Mouse (Mus musculus): ENCODE data around the gene Htt. TPM values are rescaled to one million over a fixed set of nuclear protein-coding genes. Genes with fewer than 3 reads are reported as not detected.
"Not testable (repeated sequence)": the region's sequence is repeated elsewhere in the genome, so short reads cannot be mapped to it uniquely, and the experiment has no call there.

Htt gene
- polyA plus RNA-seq (2015; fragmentation: Nextera tagmentation; extraction: Ambion mirVana), result 13.1 and 16.4 TPM in 2 replicates

GRCm38 (mm10) chr5:34761509-34761908, at the start of gene Htt:
Gene Htt (plus strand): TSS chr5:34761740.
- Histone ChIP-seq H3K36me3 (ENCODE audit: poor library complexity, severe bottlenecking) (no peaks in the 10 kb centered on the region), H3K27ac (peak within 1 kb of the TSS; percentile 93), H3K4me2 (peak within 1 kb of the TSS; percentile 92), H3K9me3 (replicated peaks) (no peaks in the 10 kb centered on the region), H3K4me3 (peak within 1 kb of the TSS; percentile 98), H3K27me3 (no peaks in the 10 kb centered on the region), H3K4me1 (peaks cover 15% of the 10 kb centered on the region), H3K9ac (peak within 1 kb of the TSS; percentile 95)
- ATAC-seq, result peak; percentile 99
- WGBS, result under 1% methylated on average over 35 of the region's 35 CpGs

DNA sequence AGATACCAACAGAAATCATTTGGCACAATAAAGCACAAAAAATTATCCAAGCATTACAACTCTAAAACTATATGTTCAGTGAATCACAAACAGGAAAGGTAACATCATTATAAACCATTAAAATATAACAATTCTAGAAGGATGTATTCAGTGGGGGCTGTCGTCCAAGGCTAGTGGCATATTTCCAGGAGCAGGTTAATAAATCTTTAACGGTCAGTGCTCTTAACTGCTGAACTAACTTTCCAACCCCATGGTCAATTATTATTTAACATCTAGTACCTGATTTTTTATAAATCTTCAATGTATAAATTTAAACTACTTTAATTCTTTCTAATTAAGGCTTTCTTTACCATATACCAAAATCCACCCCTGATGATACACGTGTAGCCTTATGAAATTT, 47.2 kb upstream of the Htt start:
- ATAC-seq, result not testable (repeated sequence)

DNA sequence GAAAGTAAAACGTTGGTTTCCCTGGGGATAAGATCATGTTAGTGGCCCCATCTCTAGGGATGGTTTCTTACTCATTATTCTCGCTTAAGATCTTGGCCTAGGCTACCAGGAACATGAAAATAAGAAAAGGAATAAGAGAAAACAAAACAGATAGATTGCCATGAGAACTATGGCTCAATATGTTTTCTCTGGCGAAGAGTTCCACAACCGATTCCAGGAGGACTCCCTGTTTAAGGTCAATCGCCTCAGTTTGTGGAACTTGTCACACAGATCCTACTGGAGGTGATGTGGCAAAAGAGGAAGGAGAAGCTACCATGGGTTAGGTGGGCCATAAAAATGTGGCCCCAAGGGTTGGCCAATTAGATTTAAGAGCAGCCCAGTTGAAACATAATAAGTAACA, 46.7 kb upstream of the Htt start:
- Histone ChIP-seq H3K27me3 (no peaks in the 10 kb centered on the region), H3K4me2 (no peak overlapping the region), H3K36me3 (ENCODE audit: poor library complexity, severe bottlenecking) (no peaks in the 10 kb centered on the region), H3K4me1 (no peaks in the 10 kb centered on the region), H3K9ac (no peak overlapping the region), H3K9me3 (replicated peaks) (no peaks in the 10 kb centered on the region), H3K4me3 (no peak overlapping the region), H3K27ac (no peak overlapping the region)
- WGBS, result 84% methylated on average over 5 of the region's 5 CpGs
- no peak for ATAC-seq

More for the DNA sequence above, 47.2 kb upstream of the Htt start:
- not testable (repeated sequence) for H3K36me3 ChIP-seq (ENCODE audit: poor library complexity, severe bottlenecking); H3K4me3 ChIP-seq; H3K9me3 ChIP-seq (replicated peaks); H3K4me2 ChIP-seq; H3K4me1 ChIP-seq; H3K27me3 ChIP-seq; H3K9ac ChIP-seq; H3K27ac ChIP-seq
- 84% methylated on average over 3 of the region's 3 CpGs for WGBS

GRCm38 (mm10) chr5:34729141-34729540, 32.4 kb upstream of the Htt start:
- H3K27me3 ChIP-seq, result no peaks in the 10 kb centered on the region
- no peak overlapping the region for H3K4me2 ChIP-seq
- H3K4me3 ChIP-seq, result no peak overlapping the region
- no peaks in the 10 kb centered on the region for H3K4me1 ChIP-seq
- ATAC-seq, result no peak
- H3K9me3 ChIP-seq (replicated peaks), result no peaks in the 10 kb centered on the region
- no peak overlapping the region for H3K9ac ChIP-seq
- no peaks in the 10 kb centered on the region for H3K36me3 ChIP-seq (ENCODE audit: poor library complexity, severe bottlenecking)
- no peak overlapping the region for H3K27ac ChIP-seq

DNA sequence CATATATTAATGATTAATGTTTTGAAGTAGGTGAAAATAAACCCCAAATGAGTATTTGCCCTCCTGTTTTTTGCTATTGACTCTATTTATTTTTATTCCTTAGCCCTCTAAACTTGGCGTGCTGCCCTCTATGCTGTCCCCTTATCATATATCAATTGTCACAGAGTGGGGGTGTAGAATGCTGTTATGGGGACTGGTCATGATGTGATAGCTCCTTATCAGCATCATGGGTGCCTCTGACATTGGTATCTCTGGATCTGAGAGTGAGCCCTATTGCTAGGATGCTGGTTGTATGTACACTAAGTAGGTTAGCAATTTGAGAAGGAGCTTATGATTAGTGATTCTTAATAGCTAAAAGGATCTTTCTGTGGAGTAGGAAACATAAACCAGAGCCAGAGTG, 31.3 kb upstream of the Htt start:
- Histone ChIP-seq H3K4me3 (no peak overlapping the region), H3K4me2 (no peak overlapping the region), H3K9me3 (replicated peaks) (no peaks in the 10 kb centered on the region), H3K36me3 (ENCODE audit: poor library complexity, severe bottlenecking) (no peaks in the 10 kb centered on the region), H3K9ac (no peak overlapping the region), H3K27ac (no peak overlapping the region), H3K27me3 (no peaks in the 10 kb centered on the region), H3K4me1 (no peaks in the 10 kb centered on the region)
- no peak for ATAC-seq
- 85% methylated on average over 1 of the region's 1 CpGs for WGBS

DNA sequence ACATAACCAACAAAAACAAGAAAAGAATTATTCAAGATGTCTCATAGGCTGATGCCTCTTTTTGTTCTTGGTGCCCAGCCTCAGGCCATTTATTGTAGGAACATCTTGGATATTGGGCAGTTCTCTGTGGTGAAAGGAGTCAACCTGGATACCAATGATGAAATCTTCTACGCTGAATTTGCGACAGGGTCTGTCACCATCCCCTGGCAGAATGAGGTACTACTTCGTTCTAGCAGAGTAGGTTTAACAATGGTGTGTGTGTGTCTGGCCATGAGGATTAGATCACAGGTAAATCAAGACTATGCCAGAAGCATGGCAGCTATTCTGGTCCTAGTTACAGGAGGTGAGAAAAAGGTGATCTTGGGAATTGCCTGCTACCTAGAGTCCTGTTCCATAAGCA, 10.1 kb upstream of the Htt start:
- Histone ChIP-seq H3K4me1 (no peaks in the 10 kb centered on the region), H3K4me3 (no peak overlapping the region), H3K9me3 (replicated peaks) (no peaks in the 10 kb centered on the region), H3K9ac (no peak overlapping the region), H3K36me3 (ENCODE audit: poor library complexity, severe bottlenecking) (no peaks in the 10 kb centered on the region), H3K27ac (no peak overlapping the region), H3K27me3 (no peaks in the 10 kb centered on the region), H3K4me2 (no peak overlapping the region)
- WGBS, result 53% methylated on average over 3 of the region's 3 CpGs
- no peak for ATAC-seq

DNA sequence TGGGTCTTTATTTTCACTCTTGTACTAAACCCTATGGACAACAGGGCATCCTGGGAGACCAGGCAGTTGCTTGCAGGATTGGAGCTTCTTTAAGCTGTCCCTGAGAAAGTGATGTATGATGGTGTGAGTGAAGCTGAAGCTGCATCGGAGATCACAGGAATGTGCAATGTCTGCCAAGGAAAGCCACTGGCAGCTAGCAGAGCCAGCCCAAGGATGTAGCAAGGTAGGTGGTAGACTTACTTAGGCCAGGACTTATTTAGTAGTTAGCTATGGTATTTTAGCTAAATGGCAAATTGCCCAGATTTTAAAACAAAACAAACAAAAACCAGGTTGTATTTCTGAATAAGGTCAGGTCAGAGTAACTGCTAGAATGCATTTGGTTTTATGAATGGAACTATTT, 2.8 kb upstream of the Htt start:
- Histone ChIP-seq H3K36me3 (ENCODE audit: poor library complexity, severe bottlenecking) (no peaks in the 10 kb centered on the region), H3K4me3 (no peak overlapping the region), H3K9ac (no peak overlapping the region), H3K9me3 (replicated peaks) (no peaks in the 10 kb centered on the region), H3K4me2 (no peak overlapping the region), H3K27me3 (no peaks in the 10 kb centered on the region), H3K27ac (no peak overlapping the region), H3K4me1 (peaks cover 15% of the 10 kb centered on the region)
- 88% methylated on average over 1 of the region's 1 CpGs for WGBS
- no peak for ATAC-seq

DNA sequence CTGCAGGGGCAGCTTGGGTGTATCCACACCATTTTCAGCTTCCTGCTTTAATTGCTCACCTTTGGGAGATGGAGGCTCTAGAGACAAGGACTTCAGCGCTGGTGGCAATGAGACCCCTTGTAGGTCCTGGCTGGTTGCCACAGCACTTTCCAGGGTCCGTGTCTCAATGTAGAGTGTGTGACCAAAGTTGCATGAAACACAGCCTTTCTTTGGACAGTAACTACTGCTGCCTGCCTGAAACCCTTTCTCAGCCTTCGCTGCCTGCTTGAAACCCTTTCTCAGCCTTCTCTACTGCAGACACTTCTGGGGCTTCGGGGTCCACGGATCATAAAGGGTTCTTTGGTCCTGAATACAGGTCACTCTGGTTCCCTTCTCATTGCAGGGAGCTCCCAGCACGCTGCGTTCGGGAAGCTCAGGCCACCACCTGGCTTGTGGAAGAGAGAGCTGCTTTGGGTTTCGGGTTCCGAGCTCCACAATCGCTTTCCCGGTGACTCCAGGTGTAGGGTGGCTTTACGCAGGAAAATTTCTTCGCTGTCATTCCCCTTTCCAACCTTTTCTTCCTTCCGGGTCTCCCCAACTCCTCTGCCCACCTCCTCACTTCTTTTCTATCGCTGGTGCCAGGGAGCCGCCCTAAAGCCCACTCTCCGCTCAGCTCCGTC, 561 bp upstream of the Htt start:
- WGBS, result 1% methylated on average over 19 of the region's 19 CpGs
- peak overlapping the region; percentile 93 for H3K27ac ChIP-seq
- H3K4me1 ChIP-seq, result peaks cover 15% of the 10 kb centered on the region
- no peaks in the 10 kb centered on the region for H3K9me3 ChIP-seq (replicated peaks)
- no peaks in the 10 kb centered on the region for H3K36me3 ChIP-seq (ENCODE audit: poor library complexity, severe bottlenecking)
- peak overlapping the region; percentile 98 for H3K4me3 ChIP-seq
- H3K4me2 ChIP-seq, result peak overlapping the region; percentile 92
- peak overlapping the region; percentile 95 for H3K9ac ChIP-seq
- ATAC-seq, result no peak; the same call in 1 of the 2 replicates
- H3K27me3 ChIP-seq, result no peaks in the 10 kb centered on the region

DNA sequence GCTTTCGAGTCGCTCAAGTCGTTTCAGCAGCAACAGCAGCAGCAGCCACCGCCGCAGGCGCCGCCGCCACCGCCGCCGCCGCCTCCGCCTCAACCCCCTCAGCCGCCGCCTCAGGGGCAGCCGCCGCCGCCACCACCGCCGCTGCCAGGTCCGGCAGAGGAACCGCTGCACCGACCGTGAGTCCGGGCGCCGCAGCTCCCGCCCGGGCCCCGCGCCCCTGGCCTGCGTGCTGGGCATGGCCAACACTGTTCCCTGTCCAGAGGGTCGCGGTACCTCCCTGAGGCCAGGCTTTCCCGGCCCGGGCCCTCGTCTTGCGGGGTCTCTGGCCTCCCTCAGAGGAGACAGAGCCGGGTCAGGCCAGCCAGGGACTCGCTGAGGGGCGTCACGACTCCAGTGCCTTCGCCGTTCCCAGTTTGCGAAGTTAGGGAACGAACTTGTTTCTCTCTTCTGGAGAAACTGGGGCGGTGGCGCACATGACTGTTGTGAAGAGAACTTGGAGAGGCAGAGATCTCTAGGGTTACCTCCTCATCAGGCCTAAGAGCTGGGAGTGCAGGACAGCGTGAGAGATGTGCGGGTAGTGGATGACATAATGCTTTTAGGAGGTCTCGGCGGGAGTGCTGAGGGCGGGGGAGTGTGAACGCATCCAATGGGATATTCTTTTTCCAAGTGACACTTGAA, 533 bp downstream of the Htt start:
- H3K27ac ChIP-seq, result peak overlapping the region; percentile 93
- H3K4me1 ChIP-seq, result peaks cover 15% of the 10 kb centered on the region
- peak overlapping the region; percentile 98 for H3K4me3 ChIP-seq
- WGBS, result under 1% methylated on average over 44 of the region's 54 CpGs
- no peaks in the 10 kb centered on the region for H3K36me3 ChIP-seq (ENCODE audit: poor library complexity, severe bottlenecking)
- H3K4me2 ChIP-seq, result peak overlapping the region; percentile 92
- no peaks in the 10 kb centered on the region for H3K27me3 ChIP-seq
- ATAC-seq, result peak; percentile 54
- no peaks in the 10 kb centered on the region for H3K9me3 ChIP-seq (replicated peaks)
- peak overlapping the region; percentile 95 for H3K9ac ChIP-seq

DNA sequence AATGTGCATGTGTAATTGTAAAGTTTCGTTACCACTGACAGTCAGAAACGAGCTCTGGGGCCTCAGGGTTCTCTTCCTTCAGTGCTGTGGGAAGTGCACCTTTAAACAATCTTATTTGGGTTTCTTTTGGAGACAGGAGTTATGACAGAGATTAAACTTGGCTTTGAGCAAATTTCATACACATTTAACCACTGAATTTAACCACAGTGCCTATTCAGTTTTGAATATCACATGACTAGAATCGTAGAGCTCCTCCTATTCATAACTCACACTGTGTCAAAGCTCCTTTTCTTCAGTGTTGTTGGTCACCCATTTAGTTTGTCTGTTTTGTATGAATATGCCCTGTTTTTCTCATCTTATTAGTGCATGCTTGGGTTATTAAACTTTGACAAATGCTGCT, 10.3 kb downstream of the Htt start:
- Histone ChIP-seq H3K4me3 (no peak overlapping the region), H3K4me1 (no peaks in the 10 kb centered on the region), H3K27ac (no peak overlapping the region), H3K27me3 (no peaks in the 10 kb centered on the region), H3K9ac (no peak overlapping the region), H3K4me2 (no peak overlapping the region), H3K9me3 (replicated peaks) (no peaks in the 10 kb centered on the region), H3K36me3 (ENCODE audit: poor library complexity, severe bottlenecking) (no peaks in the 10 kb centered on the region)
- ATAC-seq, result no peak
- 92% methylated on average over 3 of the region's 3 CpGs for WGBS

- WGBS, result 96% methylated on average over 4 of the region's 4 CpGs
- H3K27ac ChIP-seq, result no peak overlapping the region
- H3K27me3 ChIP-seq, result no peaks in the 10 kb centered on the region
- ATAC-seq, result no peak
- H3K4me3 ChIP-seq, result no peak overlapping the region
- no peaks in the 10 kb centered on the region for H3K36me3 ChIP-seq (ENCODE audit: poor library complexity, severe bottlenecking)
- H3K4me1 ChIP-seq, result no peaks in the 10 kb centered on the region
- no peak overlapping the region for H3K4me2 ChIP-seq
- no peak overlapping the region for H3K9ac ChIP-seq
- no peaks in the 10 kb centered on the region for H3K9me3 ChIP-seq (replicated peaks)
Observed at GRCm38 (mm10) chr5:34772696-34773245, 11.2 kb downstream of the Htt start.

DNA sequence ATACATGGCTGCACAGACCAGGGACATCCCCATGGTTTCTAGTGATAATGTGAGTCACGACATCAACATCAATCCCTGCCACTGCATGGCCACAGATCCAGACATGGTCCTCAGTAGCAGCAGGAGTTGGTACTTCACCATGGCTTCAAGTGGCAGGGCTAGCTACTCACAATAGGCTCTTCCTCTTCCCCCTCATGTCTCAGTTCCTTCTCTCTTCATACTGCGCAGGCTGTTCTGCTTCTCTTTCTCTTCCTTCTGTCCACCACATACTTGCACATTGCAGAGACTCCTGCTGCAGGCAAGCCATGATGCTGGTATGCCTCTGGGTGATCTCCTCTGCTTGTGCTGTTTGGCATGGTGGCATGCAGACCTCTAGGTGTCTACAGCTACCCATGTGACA, 11.9 kb downstream of the Htt start:
- ATAC-seq, result no peak
- Histone ChIP-seq H3K27me3 (no peaks in the 10 kb centered on the region), H3K4me3 (no peak overlapping the region), H3K4me2 (no peak overlapping the region), H3K36me3 (ENCODE audit: poor library complexity, severe bottlenecking) (no peaks in the 10 kb centered on the region), H3K4me1 (no peaks in the 10 kb centered on the region), H3K9ac (no peak overlapping the region), H3K27ac (no peak overlapping the region), H3K9me3 (replicated peaks) (no peaks in the 10 kb centered on the region)
- 96% methylated on average over 2 of the region's 2 CpGs for WGBS

All from forebrain, embryonic 13.5 days (tissue).